Mouse (Mus musculus): ENCODE measurements around the gene Arid1b. TPM values are rescaled to one million over a fixed set of nuclear protein-coding genes. Genes with fewer than 3 reads are reported as not detected.
A peak's percentile ranks its signal among the peaks of the same experiment; 100 is the strongest.

The Arid1b gene
- polyA plus RNA-seq, 1 experiment: 41.6 TPM

GRCm38 (mm10) chr17:5008236-5008635 is 14.1 kb downstream of the Arid1b start:
- TF ChIP-seq POLR2A (IDR thresholded peaks at IDR 0.05; ENCODE audit: borderline replicate concordance, extremely low read depth, insufficient read depth, insufficient read length, poor library complexity, severe bottlenecking): no peak
- no peak for TF ChIP-seq CTCF (IDR thresholded peaks at IDR 0.05; ENCODE audit: borderline replicate concordance, extremely low read depth, insufficient read depth, insufficient read length)

GRCm38 (mm10) chr17:5008761-5009160 is 14.6 kb downstream of the Arid1b start:
- DNase-seq (ENCODE audit: low read depth): no peak
- TF ChIP-seq POLR2A (IDR thresholded peaks at IDR 0.05; ENCODE audit: borderline replicate concordance, extremely low read depth, insufficient read depth, insufficient read length, poor library complexity, severe bottlenecking): no peak
- no peak for TF ChIP-seq CTCF (IDR thresholded peaks at IDR 0.05; ENCODE audit: borderline replicate concordance, extremely low read depth, insufficient read depth, insufficient read length)

More at GRCm38 (mm10) chr17:5008236-5008635, 14.1 kb downstream of the Arid1b start:
- DNase-seq (ENCODE audit: low read depth): peak; percentile 87

GRCm38 (mm10) chr17:5009526-5010260 is 15.6 kb downstream of the Arid1b start:
- DNase-seq (ENCODE audit: low read depth): no peak
- TF ChIP-seq POLR2A (IDR thresholded peaks at IDR 0.05; ENCODE audit: borderline replicate concordance, extremely low read depth, insufficient read depth, insufficient read length, poor library complexity, severe bottlenecking) (no peak), CTCF (IDR thresholded peaks at IDR 0.05; ENCODE audit: borderline replicate concordance, extremely low read depth, insufficient read depth, insufficient read length) (no peak)

- DNase-seq (ENCODE audit: low read depth): no peak
- no peak for TF ChIP-seq POLR2A (IDR thresholded peaks at IDR 0.05; ENCODE audit: borderline replicate concordance, extremely low read depth, insufficient read depth, insufficient read length, poor library complexity, severe bottlenecking)
- TF ChIP-seq CTCF (IDR thresholded peaks at IDR 0.05; ENCODE audit: borderline replicate concordance, extremely low read depth, insufficient read depth, insufficient read length): no peak
Measured at GRCm38 (mm10) chr17:5010781-5011180, 16.6 kb downstream of the Arid1b start.

GRCm38 (mm10) chr17:5012091-5012490 is 18.0 kb downstream of the Arid1b start:
- no peak for DNase-seq (ENCODE audit: low read depth)
- TF ChIP-seq POLR2A (IDR thresholded peaks at IDR 0.05; ENCODE audit: borderline replicate concordance, extremely low read depth, insufficient read depth, insufficient read length, poor library complexity, severe bottlenecking): no peak
- no peak for TF ChIP-seq CTCF (IDR thresholded peaks at IDR 0.05; ENCODE audit: borderline replicate concordance, extremely low read depth, insufficient read depth, insufficient read length)

- no peak for DNase-seq (ENCODE audit: low read depth)
Measured at GRCm38 (mm10) chr17:5012517-5012916, 18.4 kb downstream of the Arid1b start.

GRCm38 (mm10) chr17:5014327-5014957 is 20.3 kb downstream of the Arid1b start:
- TF ChIP-seq CTCF (IDR thresholded peaks at IDR 0.05; ENCODE audit: borderline replicate concordance, extremely low read depth, insufficient read depth, insufficient read length): no peak
- no peak for TF ChIP-seq POLR2A (IDR thresholded peaks at IDR 0.05; ENCODE audit: borderline replicate concordance, extremely low read depth, insufficient read depth, insufficient read length, poor library complexity, severe bottlenecking)
- no peak for DNase-seq (ENCODE audit: low read depth)

More at GRCm38 (mm10) chr17:5012517-5012916, 18.4 kb downstream of the Arid1b start:
- TF ChIP-seq CTCF (IDR thresholded peaks at IDR 0.05; ENCODE audit: borderline replicate concordance, extremely low read depth, insufficient read depth, insufficient read length) (no peak), POLR2A (IDR thresholded peaks at IDR 0.05; ENCODE audit: borderline replicate concordance, extremely low read depth, insufficient read depth, insufficient read length, poor library complexity, severe bottlenecking) (no peak)

GRCm38 (mm10) chr17:5016404-5016803 is 22.3 kb downstream of the Arid1b start:
- TF ChIP-seq POLR2A (IDR thresholded peaks at IDR 0.05; ENCODE audit: borderline replicate concordance, extremely low read depth, insufficient read depth, insufficient read length, poor library complexity, severe bottlenecking): no peak
- no peak for TF ChIP-seq CTCF (IDR thresholded peaks at IDR 0.05; ENCODE audit: borderline replicate concordance, extremely low read depth, insufficient read depth, insufficient read length)
- DNase-seq (ENCODE audit: low read depth): peak; percentile 57

GRCm38 (mm10) chr17:5017065-5017464 is 22.9 kb downstream of the Arid1b start:
- no peak for DNase-seq (ENCODE audit: low read depth)
- TF ChIP-seq CTCF (IDR thresholded peaks at IDR 0.05; ENCODE audit: borderline replicate concordance, extremely low read depth, insufficient read depth, insufficient read length): no peak
- TF ChIP-seq POLR2A (IDR thresholded peaks at IDR 0.05; ENCODE audit: borderline replicate concordance, extremely low read depth, insufficient read depth, insufficient read length, poor library complexity, severe bottlenecking): no peak

GRCm38 (mm10) chr17:5021303-5022003 is 27.3 kb downstream of the Arid1b start:
- no peak for DNase-seq (ENCODE audit: low read depth)
- no peak for TF ChIP-seq CTCF (IDR thresholded peaks at IDR 0.05; ENCODE audit: borderline replicate concordance, extremely low read depth, insufficient read depth, insufficient read length)
- no peak for TF ChIP-seq POLR2A (IDR thresholded peaks at IDR 0.05; ENCODE audit: borderline replicate concordance, extremely low read depth, insufficient read depth, insufficient read length, poor library complexity, severe bottlenecking)

- DNase-seq (ENCODE audit: low read depth): no peak
- TF ChIP-seq CTCF (IDR thresholded peaks at IDR 0.05; ENCODE audit: borderline replicate concordance, extremely low read depth, insufficient read depth, insufficient read length): no peak
- no peak for TF ChIP-seq POLR2A (IDR thresholded peaks at IDR 0.05; ENCODE audit: borderline replicate concordance, extremely low read depth, insufficient read depth, insufficient read length, poor library complexity, severe bottlenecking)
Measured at GRCm38 (mm10) chr17:5022019-5022544, 27.9 kb downstream of the Arid1b start.
